Comparison of ENCODE assay signal across 10 mouse cellular contexts in genomic region chr6:50823220-50823910, GRCm38 (mm10).
A peak's percentile ranks its signal among the peaks of the same experiment; 100 is the strongest.
DNase-seq lines count a peak whose midpoint lies in the region; ATAC-seq and TF ChIP-seq lines count a peak whose summit lies in the region.
"Had no signal": no experiment of that assay in that cellular context is flagged by ENCODE, and none has a peak within 500 bp of the region (broad histone marks: within the 10 kb centered on the region; RNA-seq: fewer than 3 reads in every experiment).

No protein-coding gene starts in this region.

- H3K4me3 ChIP-seq in kidney, postnatal 0 days (replicated peaks; ENCODE audit: low read depth, low read length): no peak overlapping the region
- H3K4me3 ChIP-seq in kidney, adult 2 months (ENCODE audit: insufficient read depth, low read depth, low read length): no peak overlapping the region
- no peak overlapping the region for H3K4me3 ChIP-seq in forebrain, embryonic 15.5 days
- no peak overlapping the region for H3K4me3 ChIP-seq in liver, embryonic 12.5 days

- H3K4me1 ChIP-seq in kidney, postnatal 0 days (replicated peaks; ENCODE audit: insufficient read depth, low read length): peaks cover 27% of the 10 kb centered on the region
- H3K4me1 ChIP-seq in kidney, adult 2 months (ENCODE audit: control insufficient read depth, insufficient read depth, low read length): no peaks in the 10 kb centered on the region
- peaks cover 31% of the 10 kb centered on the region for H3K4me1 ChIP-seq in forebrain, embryonic 15.5 days
- H3K4me1 ChIP-seq in liver, embryonic 12.5 days: peaks cover 8% of the 10 kb centered on the region; the same call in 1 of the 2 replicates

- no peak for TF ChIP-seq POLR2A in kidney, adult 2 months (IDR thresholded peaks at IDR 0.05; ENCODE audit: low read depth, low read length)

- no peaks in the 10 kb centered on the region for H3K36me3 ChIP-seq in kidney, postnatal 0 days (ENCODE audit: insufficient read depth, low read length)
- no peaks in the 10 kb centered on the region for H3K36me3 ChIP-seq in kidney, adult 2 months (ENCODE audit: control insufficient read depth, insufficient read depth, low read length)
- H3K36me3 ChIP-seq in forebrain, embryonic 15.5 days: no peaks in the 10 kb centered on the region
- H3K36me3 ChIP-seq in liver, embryonic 12.5 days: no peaks in the 10 kb centered on the region

- peak overlapping the region; percentile 18; the same call in 1 of the 2 replicates for H3K4me2 ChIP-seq in kidney, postnatal 0 days (ENCODE audit: low read length)
- H3K4me2 ChIP-seq in forebrain, embryonic 15.5 days (replicated peaks): no peak overlapping the region
- peak overlapping the region; percentile 18; the same call in 1 of the 2 replicates for H3K4me2 ChIP-seq in liver, embryonic 12.5 days

- peak; percentile 72 for DNase-seq in kidney, postnatal 0 days (ENCODE audit: low spot score)
- DNase-seq in kidney, adult 2 months: no peak
- DNase-seq in retina, postnatal 1 day: peak; percentile 39
- DNase-seq in right cerebral cortex, postnatal 36 days (ENCODE audit: low spot score in 2 of 2): no peak
- no peak for DNase-seq in adrenal gland, adult 8-10 months
- DNase-seq in testis, postnatal 10 days (ENCODE audit: low spot score): no peak
- DNase-seq: heart, adult 11 months; thymus, adult 2 months had no signal

- H3K9ac ChIP-seq in kidney, postnatal 0 days (ENCODE audit: low read depth, low read length): no peak overlapping the region
- no peak overlapping the region for H3K9ac ChIP-seq in forebrain, embryonic 15.5 days (replicated peaks)
- no peak overlapping the region for H3K9ac ChIP-seq in liver, embryonic 12.5 days

- no peaks in the 10 kb centered on the region for H3K27me3 ChIP-seq in kidney, postnatal 0 days (ENCODE audit: insufficient read depth, low read length)
- H3K27me3 ChIP-seq in kidney, adult 2 months (replicated peaks; ENCODE audit: control insufficient read depth, insufficient read depth, low read length): no peaks in the 10 kb centered on the region; the same call in 1 of the 2 replicates
- H3K27me3 ChIP-seq in forebrain, embryonic 15.5 days: no peaks in the 10 kb centered on the region
- peaks cover 57% of the 10 kb centered on the region for H3K27me3 ChIP-seq in liver, embryonic 12.5 days (replicated peaks)

- no peak for TF ChIP-seq CTCF in kidney, postnatal 0 days (IDR thresholded peaks at IDR 0.05; ENCODE audit: low read depth)
- TF ChIP-seq CTCF in kidney, adult 2 months (conservative IDR thresholded peaks at IDR 0.05; ENCODE audit: insufficient read depth, insufficient read length, low read depth, low read length): no peak

- 15% methylated on average over 17 of the region's 18 CpGs for WGBS in kidney, postnatal 0 days
- 24% methylated on average over 18 of the region's 18 CpGs for WGBS in kidney, adult 2 months
- 18% methylated on average over 18 of the region's 18 CpGs for WGBS in forebrain, embryonic 15.5 days
- 5% methylated on average over 18 of the region's 18 CpGs for WGBS in liver, embryonic 12.5 days (ENCODE audit: insufficient replicate concordance)

- H3K9me3 ChIP-seq in kidney, postnatal 0 days (replicated peaks; ENCODE audit: low read length): peaks cover 5% of the 10 kb centered on the region; the same call in 1 of the 2 replicates
- H3K9me3 ChIP-seq in forebrain, embryonic 15.5 days: no peaks in the 10 kb centered on the region; the same call in 1 of the 2 replicates
- H3K9me3 ChIP-seq in liver, embryonic 12.5 days (replicated peaks): no peaks in the 10 kb centered on the region

- peak; percentile 50 for ATAC-seq in kidney, postnatal 0 days (replicated peaks; ENCODE audit: low FRiP score, low read depth)
- ATAC-seq in forebrain, embryonic 15.5 days (replicated peaks): peak; percentile 91
- no peak for ATAC-seq in liver, embryonic 12.5 days

- H3K27ac ChIP-seq in kidney, postnatal 0 days: peak overlapping the region; percentile 66; the same call in 1 of the 2 replicates
- no peak overlapping the region for H3K27ac ChIP-seq in kidney, adult 2 months (ENCODE audit: insufficient read depth, low read depth, low read length)
- H3K27ac ChIP-seq in forebrain, embryonic 15.5 days (replicated peaks): peak overlapping the region; percentile 61
- no peak overlapping the region for H3K27ac ChIP-seq in liver, embryonic 12.5 days

Comparison
In these comparisons a context has a peak if more than half of its experiments do, and no peak if none do; other contexts are left out.
1. DNase-seq: peak in kidney, postnatal 0 days (single experiment) and retina, postnatal 1 day (single experiment); none in kidney, adult 2 months (single experiment), right cerebral cortex, postnatal 36 days (0 of 2), adrenal gland, adult 8-10 months (single experiment) and testis, postnatal 10 days (single experiment).
2. H3K27ac ChIP-seq: peak in kidney, postnatal 0 days (single experiment) and forebrain, embryonic 15.5 days (single experiment); none in kidney, adult 2 months (single experiment) and liver, embryonic 12.5 days (single experiment).